Mouse (Mus musculus) layer of hippocampus, postnatal 14 days (tissue): Measurements from ENCODE around the gene Zfp354b. TPM values are rescaled to one million over a fixed set of nuclear protein-coding genes. Genes with fewer than 3 reads are reported as not detected.

Experiments used
- DNase-seq, 2 experiments: peaks; one replicate each; pipeline ENCODE4 v3.0.0; 2021 to 2022; ENCODE audit warnings: low spot score in 2 of 2, mixed read lengths in 1 of 2
- total RNA-seq, 2 experiments: library from RNA; stranded (reverse); gene quantifications; 2 replicates each; pipeline ENCODE4 v1.2.3; 2021

Gene Zfp354b
- total RNA-seq, 2 experiments from 2014 or later: 4.8 to 6.6 TPM

DNA sequence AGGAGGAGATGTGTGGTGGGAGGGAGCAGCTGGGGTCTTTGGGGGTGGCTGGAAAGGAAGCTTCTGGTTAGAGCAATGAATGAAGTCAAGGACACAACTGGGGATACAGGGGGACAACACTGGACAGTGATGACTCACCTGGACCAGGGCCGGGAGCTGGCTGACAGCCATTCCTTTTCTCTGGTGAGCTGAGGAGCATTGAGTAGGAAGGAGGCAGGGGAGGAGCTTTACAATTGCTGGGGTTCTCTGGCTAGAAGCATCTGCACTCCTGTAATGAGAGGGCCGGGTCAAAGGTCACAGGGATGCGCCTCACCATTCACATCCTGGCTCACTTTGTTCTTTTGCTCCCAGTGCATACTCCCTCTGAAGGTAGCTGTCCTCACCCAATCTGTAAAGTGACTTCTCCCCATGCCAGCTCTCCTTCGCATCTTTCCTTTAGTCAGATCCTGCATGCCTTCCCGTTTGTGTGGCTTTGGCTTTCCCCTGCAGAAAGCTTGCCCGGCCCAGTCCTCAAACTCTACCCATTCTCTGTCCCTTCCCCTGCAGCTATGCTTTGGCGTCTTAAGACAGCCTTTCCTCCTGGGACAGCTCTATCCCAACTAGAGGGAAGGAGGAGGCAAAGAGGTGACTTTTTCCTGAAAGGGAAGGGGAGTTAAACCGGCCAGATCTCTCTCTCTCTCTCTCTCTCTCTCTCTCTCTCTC lies 45.1 kb downstream of the Zfp354b start:
- no peak for DNase-seq

DNA sequence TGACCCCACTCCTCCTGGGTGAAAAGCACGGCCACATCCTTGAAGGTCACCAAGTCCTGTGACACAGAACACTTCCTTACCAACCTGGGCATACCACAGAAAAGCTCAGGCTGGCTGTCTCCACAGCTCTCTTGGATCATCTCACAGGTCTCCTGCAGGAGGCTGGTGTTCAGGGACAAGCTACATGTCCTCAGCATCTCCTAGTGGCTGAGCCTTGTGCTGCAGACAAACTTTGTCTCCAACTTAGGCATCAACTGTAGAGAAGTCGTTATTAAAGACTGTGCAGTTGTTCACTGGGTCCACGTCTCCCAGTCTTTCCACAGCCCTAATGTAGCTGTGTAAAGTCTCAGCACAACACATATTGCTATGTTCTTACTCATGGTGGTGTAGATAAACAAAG lies 47.7 kb downstream of the Zfp354b start:
- no peak for DNase-seq

DNA sequence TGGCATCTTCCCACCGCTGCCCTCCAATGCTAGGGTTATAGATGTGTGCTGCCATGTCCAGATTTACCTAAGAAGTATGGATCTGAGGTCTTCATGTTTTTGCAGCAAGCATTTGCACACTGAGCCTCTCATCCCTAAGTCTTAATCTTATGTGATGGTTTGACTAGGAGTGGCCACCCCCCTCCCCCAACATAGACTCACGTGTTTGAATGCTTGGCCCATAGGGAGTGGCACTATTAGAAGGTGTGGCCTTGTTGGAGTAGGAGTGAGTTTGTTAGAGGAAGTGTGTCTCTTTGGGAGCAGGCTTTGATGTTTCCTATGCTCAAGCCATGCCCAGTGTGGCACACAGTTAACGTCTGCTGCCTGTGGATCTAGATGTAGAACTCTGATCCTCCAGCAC lies 52.8 kb downstream of the Zfp354b start:
- DNase-seq: no peak

Other genes with a start within 250 kb of the Zfp354b start
- 10 to 100 TPM; 46.4 to 51.7 TPM for gene Zfp354c, start 103.9 kb downstream of the Zfp354b start, total RNA-seq
- gene Zfp879, start 90.1 kb downstream of the Zfp354b start, total RNA-seq: 1 to 10 TPM; 3.1 to 4.4 TPM
- not detected for gene Grm6, start 80.9 kb downstream of the Zfp354b start, total RNA-seq
- 1 to 10 TPM; 6.1 to 6.5 TPM for gene Zfp454, start 44.0 kb downstream of the Zfp354b start, total RNA-seq
- 10 to 100 TPM; 16.4 to 18.0 TPM for gene Zfp2, start 15.5 kb downstream of the Zfp354b start, total RNA-seq
- not detected for gene 4933414I15Rik, start 12.1 kb upstream of the Zfp354b start, total RNA-seq
- not detected for gene Prop1, start 22.1 kb upstream of the Zfp354b start, total RNA-seq
- gene Olfr1378, start 34.9 kb upstream of the Zfp354b start, total RNA-seq: not detected
- gene Olfr1377, start 50.3 kb upstream of the Zfp354b start, total RNA-seq: not detected
- gene Olfr51, start 72.0 kb upstream of the Zfp354b start, total RNA-seq: not detected
- gene Olfr54, start 82.6 kb upstream of the Zfp354b start, total RNA-seq: not detected
- gene Olfr1375, start 116.5 kb upstream of the Zfp354b start, total RNA-seq: not detected
- gene Zfp354a, start 127.6 kb upstream of the Zfp354b start, total RNA-seq: 1 to 10 TPM; 7.7 to 9.6 TPM